Mouse (Mus musculus): ENCODE results near the gene Ppil4.

Gene Ppil4

DNA sequence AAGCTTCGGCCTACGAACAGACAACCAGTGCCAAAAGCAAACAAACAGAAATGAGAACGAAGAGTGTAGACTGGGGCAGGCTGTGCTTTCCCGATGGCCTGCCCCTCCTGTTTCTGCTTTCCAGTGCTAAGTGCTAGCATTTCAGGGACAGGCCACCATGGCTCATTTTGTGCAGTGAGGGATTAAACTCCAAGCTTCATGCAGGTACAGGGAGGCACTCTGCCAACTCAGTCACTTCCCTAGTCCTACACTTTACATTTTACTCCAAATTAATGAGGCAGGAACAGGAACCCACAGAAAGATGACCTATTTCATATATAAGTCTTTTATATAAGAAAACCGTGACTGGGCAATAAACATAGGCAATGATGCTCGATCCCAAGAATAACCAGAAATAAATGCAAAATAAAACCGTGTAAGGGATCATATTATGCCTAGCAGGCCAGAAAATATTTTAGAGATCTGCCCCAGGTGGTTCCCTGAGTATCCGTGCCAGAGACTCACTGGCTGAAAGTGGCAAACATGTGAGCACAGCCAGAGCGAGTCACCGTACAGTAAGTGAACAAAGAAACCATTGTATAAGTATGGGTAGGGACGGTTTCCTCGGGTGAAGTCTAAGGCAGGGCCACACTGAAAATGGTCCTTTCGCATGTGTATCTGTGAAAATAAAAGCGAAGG is 68.7 kb downstream of the Ppil4 start:
- DNase-seq (ENCODE audit: low spot score) = no peak

DNA sequence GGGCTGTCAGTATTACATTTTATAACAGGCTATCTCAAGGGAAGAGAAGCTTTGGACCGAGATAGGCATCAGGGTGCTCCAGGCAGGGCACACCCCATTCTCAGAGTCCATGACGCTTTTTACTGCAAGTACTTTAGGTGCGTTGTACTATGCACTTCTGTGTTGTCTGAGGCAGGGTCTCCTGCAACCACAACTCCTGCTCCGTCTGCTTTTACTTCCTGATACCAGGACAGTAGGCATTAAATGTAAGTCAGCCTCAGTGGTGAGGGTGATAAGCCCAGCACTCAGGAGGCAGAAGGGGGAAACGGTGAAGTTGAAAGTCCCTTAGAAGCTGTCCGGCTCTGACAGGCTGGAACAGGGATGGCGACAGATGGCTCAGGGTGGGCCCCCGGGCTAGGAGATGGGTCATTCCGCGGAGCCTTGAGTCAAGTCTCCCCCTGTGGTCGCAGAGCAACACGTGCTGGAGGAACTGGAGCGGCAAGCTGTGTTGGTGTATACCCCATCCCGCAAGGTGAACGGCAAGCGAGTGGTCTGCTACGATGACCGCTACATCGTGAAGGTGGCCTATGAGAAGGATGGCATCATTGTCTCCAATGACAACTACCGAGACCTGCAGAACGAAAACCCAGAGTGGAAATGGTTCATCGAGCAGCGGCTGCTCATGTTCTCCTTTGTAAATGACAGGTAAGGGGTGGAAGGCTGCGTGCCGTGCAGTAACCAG is 69.4 kb downstream of the Ppil4 start:
- DNase-seq (ENCODE audit: low spot score) = no peak

DNA sequence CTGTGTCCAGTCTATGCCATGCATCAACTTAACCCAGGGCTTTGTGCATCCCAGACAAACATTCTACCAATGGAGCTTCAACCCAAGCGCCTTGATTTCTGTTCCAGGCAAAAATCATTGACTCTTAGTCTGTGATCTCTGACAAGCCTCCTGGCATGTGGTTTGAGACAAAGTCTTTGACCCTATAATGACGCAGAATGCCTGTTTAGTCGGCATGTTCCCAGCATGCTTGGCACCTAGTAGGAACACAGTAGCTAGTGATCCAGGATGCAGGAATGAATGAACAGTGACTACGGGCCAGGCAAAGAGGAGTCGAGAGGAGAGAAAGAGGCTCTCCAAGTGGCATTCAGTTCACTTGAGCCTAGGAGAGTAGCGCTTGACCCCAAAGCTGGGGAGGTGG is 70.7 kb downstream of the Ppil4 start:
- DNase-seq (ENCODE audit: low spot score) = no peak

DNA sequence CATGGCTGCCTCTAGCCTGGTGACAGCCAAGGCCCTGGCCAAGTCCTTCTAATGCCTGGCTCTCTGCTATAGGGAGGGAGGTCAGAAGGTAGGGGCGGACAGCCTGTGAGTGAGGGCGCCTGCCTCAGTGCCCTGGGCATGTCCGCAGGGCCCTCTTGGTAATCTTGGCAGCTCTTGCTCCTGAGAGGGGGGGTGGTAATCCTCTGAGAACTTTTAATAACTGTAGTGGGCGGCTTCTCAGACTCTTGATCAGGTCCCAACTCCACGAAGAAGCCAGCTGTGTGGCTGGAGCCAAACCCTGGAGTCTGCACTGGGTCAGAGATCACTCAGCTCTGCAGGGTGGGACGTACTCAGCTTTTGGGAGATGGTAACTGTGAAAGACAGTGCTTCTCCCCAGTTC is 71.5 kb downstream of the Ppil4 start:
- no peak for DNase-seq (ENCODE audit: low spot score)

DNA sequence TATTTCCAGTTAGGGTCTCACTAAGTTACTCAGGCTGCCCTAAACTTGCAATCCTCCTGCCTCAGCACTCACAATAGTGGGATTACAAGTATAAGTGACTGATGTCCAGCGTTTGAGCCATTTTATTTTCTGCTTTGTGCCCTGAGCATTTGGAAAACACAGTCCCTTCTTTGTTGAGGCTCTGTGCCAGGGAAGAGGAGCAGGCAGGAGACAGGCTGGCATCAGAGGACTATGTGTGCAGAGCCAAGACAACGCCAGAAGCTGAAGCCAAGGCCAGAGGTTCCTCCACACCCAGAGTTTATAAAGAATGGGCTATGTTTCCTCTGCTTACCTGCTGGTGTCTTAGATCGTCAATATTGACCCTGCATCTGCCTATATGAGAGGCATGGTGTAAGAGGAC is 72.1 kb downstream of the Ppil4 start:
- DNase-seq (ENCODE audit: low spot score) = no peak

DNA sequence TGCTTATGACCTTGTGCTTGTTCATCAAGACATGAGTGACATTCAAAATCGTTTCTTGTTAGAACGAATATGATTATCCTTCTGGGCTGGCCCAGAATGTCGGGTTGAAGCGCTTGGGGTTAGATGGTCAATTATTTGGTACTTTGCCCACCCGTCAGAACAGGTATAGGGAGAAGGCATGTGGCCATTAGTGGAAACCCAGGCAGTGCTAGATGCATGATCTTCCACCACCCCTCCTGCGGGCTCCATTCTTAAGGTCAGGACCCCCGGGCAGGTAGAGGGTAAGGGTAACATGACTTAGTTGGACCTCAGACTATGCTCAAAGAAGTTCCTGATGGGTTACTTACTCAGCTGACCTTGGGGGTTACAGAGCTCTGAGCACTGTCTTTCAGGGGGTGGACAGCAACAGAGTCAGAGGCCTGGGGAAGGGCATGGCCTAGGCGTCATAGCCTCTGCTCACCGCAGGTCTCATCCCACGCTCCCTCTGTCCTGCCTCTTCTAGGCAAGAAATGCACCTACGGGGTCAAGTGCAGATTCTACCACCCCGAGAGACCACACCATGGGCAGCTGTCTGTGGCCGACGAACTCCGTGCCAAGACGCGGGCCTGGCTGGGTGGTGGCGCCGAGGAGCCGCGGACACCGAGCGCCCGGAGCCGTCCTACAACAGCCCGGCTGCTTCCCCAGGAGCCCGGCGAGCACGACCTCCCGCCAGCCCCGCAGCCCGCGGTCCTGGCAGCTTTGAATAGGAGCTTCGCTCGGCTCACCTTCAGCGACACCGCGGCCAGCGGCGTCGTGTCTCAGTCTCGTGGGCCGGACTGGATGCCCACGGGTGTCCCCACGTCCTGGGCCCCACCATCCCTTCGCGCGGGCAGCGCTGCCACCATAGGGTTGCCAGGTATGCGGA is 74.3 kb downstream of the Ppil4 start:
- no peak for DNase-seq (ENCODE audit: low spot score)

DNA sequence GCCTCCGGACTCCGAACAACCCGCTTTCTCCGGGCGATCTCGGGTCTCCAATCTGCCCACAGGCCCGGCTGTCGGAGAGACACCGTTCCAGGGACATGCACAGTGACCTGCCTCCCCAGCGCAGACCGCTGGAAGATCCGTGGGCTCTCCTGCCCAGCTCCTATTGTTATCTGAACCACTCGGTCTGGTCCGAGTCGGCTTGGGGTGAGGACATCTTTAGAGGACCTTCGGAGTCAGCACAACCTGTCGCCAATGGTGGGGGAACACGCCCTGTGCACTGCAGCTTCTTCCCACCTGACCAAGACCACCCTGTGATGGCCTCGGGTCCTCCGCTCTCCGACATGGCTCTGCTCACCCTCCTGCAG is 75.0 kb downstream of the Ppil4 start:
- DNase-seq (ENCODE audit: low spot score) = no peak

DNA sequence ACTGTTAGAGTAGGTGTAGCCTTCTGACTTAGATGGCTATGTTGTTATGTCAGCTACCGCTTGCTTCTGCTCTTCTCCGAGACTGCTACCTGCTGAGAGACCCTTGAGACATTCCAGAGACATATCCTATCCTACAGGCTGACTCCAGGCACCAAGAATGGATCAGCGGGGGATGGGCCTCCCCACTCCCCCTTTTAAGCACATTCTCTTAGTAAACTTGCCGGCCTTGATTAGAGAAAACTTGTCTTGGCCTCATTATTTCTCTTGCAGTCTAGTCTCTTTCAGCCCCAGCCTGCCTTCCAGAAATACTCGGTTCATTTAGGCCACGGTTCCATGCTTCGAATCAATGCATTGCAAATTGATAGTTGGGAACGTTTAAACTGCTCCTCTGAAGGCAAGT is 77.1 kb downstream of the Ppil4 start:
- DNase-seq (ENCODE audit: low spot score) = no peak

DNA sequence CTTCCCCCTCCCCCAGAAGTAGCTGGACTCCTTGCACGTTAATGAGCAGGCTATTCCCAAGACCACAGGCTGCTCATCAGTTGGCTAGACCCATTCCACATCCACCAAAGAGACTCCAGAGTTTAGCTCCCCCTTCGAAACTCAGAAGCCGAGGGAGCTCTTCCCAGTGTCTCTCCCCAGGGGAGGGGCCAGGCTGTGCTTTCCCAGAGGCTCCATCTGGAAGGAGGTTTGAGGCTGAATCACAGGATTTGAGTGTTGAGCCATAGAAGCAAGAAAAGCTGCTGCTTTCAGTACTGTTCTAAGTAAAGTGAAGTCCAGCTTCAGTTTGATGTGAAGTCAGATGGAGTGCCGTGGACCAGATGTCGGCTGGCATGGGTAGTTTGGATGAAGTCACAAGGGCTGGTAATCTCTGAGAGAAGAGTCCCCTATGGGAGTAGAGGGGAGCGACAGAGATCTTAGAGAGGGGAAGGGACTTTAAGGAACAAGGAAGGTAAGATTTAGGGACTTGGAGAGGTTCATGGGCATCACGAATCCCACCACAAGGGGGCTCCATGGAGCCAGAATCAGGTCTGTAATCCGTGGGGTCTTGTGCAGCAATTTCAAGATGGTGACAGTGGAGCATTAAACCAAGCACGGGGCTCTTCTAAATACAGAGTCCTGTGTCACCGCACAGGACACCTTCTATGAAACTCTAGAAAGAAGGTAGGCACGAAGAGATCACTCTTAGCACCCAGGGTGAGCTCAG is 78.1 kb downstream of the Ppil4 start:
- peak; percentile 30 for DNase-seq (ENCODE audit: low spot score)

DNA sequence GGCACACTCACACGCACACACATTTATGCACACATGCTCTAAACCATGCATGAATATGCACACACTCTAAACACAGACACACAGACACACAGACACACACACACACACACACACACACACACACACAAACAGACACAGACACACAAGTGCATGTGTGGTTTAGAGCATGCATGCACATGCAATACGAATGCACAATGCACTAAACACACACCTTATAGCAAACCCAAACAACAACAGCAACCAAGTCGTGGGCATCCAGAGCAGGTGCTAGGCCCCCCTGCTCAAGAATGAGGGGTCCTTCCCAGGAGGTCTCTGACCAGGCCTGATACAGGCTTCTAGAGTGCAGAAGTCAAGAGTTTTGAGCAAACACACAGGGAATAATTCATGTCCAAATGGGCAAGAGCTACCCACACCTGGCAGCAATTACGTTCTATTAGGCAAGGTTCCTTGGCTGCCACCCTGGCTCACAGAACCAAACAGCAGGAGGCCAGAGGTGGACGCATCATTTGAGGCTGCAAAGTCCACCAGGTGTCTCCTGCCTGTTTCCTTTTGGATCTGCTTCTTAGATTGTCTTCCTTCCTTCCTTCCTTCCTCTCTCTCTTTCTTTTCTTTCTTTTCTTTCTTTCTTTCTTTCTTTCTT is 78.8 kb downstream of the Ppil4 start:
- no peak for DNase-seq (ENCODE audit: low spot score)

All from T-cell, adult 2 months (primary cell).